10 mouse cellular contexts compared by ENCODE assay signal in genomic region chr4:135244335-135244734, GRCm38 (mm10). TPM values are rescaled to one million over a fixed set of nuclear protein-coding genes. Genes with fewer than 3 reads are reported as not detected.
DNase-seq lines count a peak whose midpoint lies in the region; ATAC-seq and TF ChIP-seq lines count a peak whose summit lies in the region.
"Had no signal": no experiment of that assay in that cellular context is flagged by ENCODE, and none has a peak within 500 bp of the region (broad histone marks: within the 10 kb centered on the region; RNA-seq: fewer than 3 reads in every experiment).

No protein-coding gene starts in this region.

- in situ Hi-C loops in ES-E14 (cut with MboI; ENCODE audit: low sequenced_read_pairs in 2 of 2, unreplicated experiment in 2 of 2): no loop called here

- peak; percentile 62; the same call in 1 of the 2 replicates for ATAC-seq in neutrophil, adult 5-6 weeks (ENCODE audit: extremely low read depth, insufficient number of reproducible peaks, low FRiP score, poor library complexity, severe bottlenecking)
- no peak for ATAC-seq in cerebellum, adult (ENCODE audit: insufficient number of reproducible peaks, low FRiP score, low TSS enrichment)

- H3K4me3 ChIP-seq in kidney, adult 2 months (ENCODE audit: insufficient read depth, low read depth, low read length): no peak overlapping the region
- no peak overlapping the region for H3K4me3 ChIP-seq in ES-E14 (ENCODE audit: insufficient read depth in 1 of 2, low read depth in 1 of 2, low read length in 2 of 2, poor library complexity in 1 of 2, severe bottlenecking in 1 of 2)
- no peak overlapping the region for H3K4me3 ChIP-seq in embryonic facial prominence, embryonic 10.5 days
- H3K4me3 ChIP-seq: heart, embryonic 12.5 days; liver, embryonic 15.5 days had no signal

- WGBS in kidney, adult 2 months: 92% methylated on average over 3 of the region's 3 CpGs
- WGBS in embryonic facial prominence, embryonic 10.5 days: 95% methylated on average over 3 of the region's 3 CpGs

- no peak overlapping the region; the same call in 1 of the 2 replicates for H3K9ac ChIP-seq in ES-E14 (ENCODE audit: insufficient read depth, low read depth, low read length, poor library complexity, severe bottlenecking)
- H3K9ac ChIP-seq: heart, embryonic 12.5 days; liver, embryonic 15.5 days had no signal

- H3K9me3 ChIP-seq in ES-E14 (ENCODE audit: control insufficient read depth, insufficient read depth, low read depth, low read length): no peaks in the 10 kb centered on the region
- peaks cover 2% of the 10 kb centered on the region; the same call in 1 of the 2 replicates for H3K9me3 ChIP-seq in embryonic facial prominence, embryonic 10.5 days
- H3K9me3 ChIP-seq: heart, embryonic 12.5 days had no signal

- H3K4me1 ChIP-seq in kidney, adult 2 months (ENCODE audit: control insufficient read depth, insufficient read depth, low read length): peaks cover 56% of the 10 kb centered on the region
- peaks cover 15% of the 10 kb centered on the region in 2 experiments for H3K4me1 ChIP-seq in ES-E14 (ENCODE audit: control insufficient read depth in 2 of 2, insufficient read depth in 2 of 2, low read length in 2 of 2, poor library complexity in 1 of 2)
- peaks cover 39% of the 10 kb centered on the region for H3K4me1 ChIP-seq in embryonic facial prominence, embryonic 10.5 days

- no peaks in the 10 kb centered on the region for H3K27me3 ChIP-seq in kidney, adult 2 months (replicated peaks; ENCODE audit: control insufficient read depth, insufficient read depth, low read length)
- H3K27me3 ChIP-seq in embryonic facial prominence, embryonic 10.5 days (replicated peaks; ENCODE audit: low read depth, poor library complexity, severe bottlenecking): no peaks in the 10 kb centered on the region
- H3K27me3 ChIP-seq: heart, embryonic 12.5 days; liver, embryonic 15.5 days had no signal

- peak; percentile 59 for DNase-seq in kidney, adult 2 months
- no peak for DNase-seq in kidney, adult 11 months
- peak; percentile 72 for DNase-seq in ES-E14 (ENCODE audit: low read depth, low spot score)
- peak; percentile 22 for DNase-seq in embryonic facial prominence, embryonic 10.5 days (ENCODE audit: low spot score)
- no peak for DNase-seq in frontal cortex, postnatal 14 days (ENCODE audit: low spot score in 2 of 2)
- no peak for DNase-seq in right cerebral cortex, adult 18-20 months

- H3K36me3 ChIP-seq in kidney, adult 2 months (ENCODE audit: control insufficient read depth, insufficient read depth, low read length): no peaks in the 10 kb centered on the region
- H3K36me3 ChIP-seq in ES-E14 (ENCODE audit: control insufficient read depth, insufficient read depth, low read length, poor library complexity, severe bottlenecking): no peaks in the 10 kb centered on the region; the same call in 1 of the 2 replicates
- H3K36me3 ChIP-seq in embryonic facial prominence, embryonic 10.5 days (replicated peaks): peaks cover 22% of the 10 kb centered on the region

- peak; percentile 63 for TF ChIP-seq CTCF in kidney, adult 2 months (conservative IDR thresholded peaks at IDR 0.05; ENCODE audit: insufficient read depth, insufficient read length, low read depth, low read length)

- no peak for TF ChIP-seq POLR2A in kidney, adult 2 months (IDR thresholded peaks at IDR 0.05; ENCODE audit: low read depth, low read length)

- H3K27ac ChIP-seq in kidney, adult 2 months (ENCODE audit: insufficient read depth, low read depth, low read length): peak overlapping the region; percentile 77
- H3K27ac ChIP-seq in ES-E14 (ENCODE audit: insufficient read depth, low read depth, low read length, poor library complexity, severe bottlenecking): peak overlapping the region; percentile 34; the same call in 1 of the 2 replicates
- H3K27ac ChIP-seq in embryonic facial prominence, embryonic 10.5 days (replicated peaks): no peak overlapping the region

TF ChIP-seq in ES-E14, 5 proteins besides CTCF, POLR2A, EP300 and RAD21:
- TF ChIP-seq CHD2 (IDR thresholded peaks at IDR 0.05; ENCODE audit: low read depth, low read length) (no peak), ZC3H11A (IDR thresholded peaks at IDR 0.05; ENCODE audit: borderline replicate concordance, low read depth, low read length) (no peak), MAFK (IDR thresholded peaks at IDR 0.05; ENCODE audit: insufficient read depth, low read depth, low read length) (no peak), ZNF384 (IDR thresholded peaks at IDR 0.05; ENCODE audit: low read depth, low read length) (no peak), HCFC1 (IDR thresholded peaks at IDR 0.05; ENCODE audit: borderline replicate concordance, insufficient read depth, low read length) (no peak)
TF ChIP-seq in ES-E14: peak in this region for 0.

RNA-seq across cellular contexts. Expression of gene Clic4, which starts 28.3 kb away (rescaled TPM):
- polyA plus RNA-seq in kidney, adult 2 months (2012; rRNA removed): 86.6 and 91.1 TPM in 2 replicates
- 62.4 and 69.3 TPM in 2 replicates for total RNA-seq in ES-E14 (2012; rRNA removed)
- polyA plus RNA-seq in embryonic facial prominence, embryonic 10.5 days (2016; fragmentation: Nextera tagmentation; extraction: Ambion mirVana): 207 and 211 TPM in 2 replicates
- total RNA-seq in neutrophil, adult 5-6 weeks (2017): 31.7 and 32.3 TPM in 2 replicates

Comparison
In these comparisons a context has a peak if more than half of its experiments do, and no peak if none do; other contexts are left out.
1. DNase-seq: peak in kidney, adult 2 months (single experiment), ES-E14 (single experiment) and embryonic facial prominence, embryonic 10.5 days (single experiment); none in kidney, adult 11 months (single experiment), frontal cortex, postnatal 14 days (0 of 2) and right cerebral cortex, adult 18-20 months (single experiment).